Mouse (Mus musculus): ENCODE results near the gene Foxa1.

Gene Foxa1

GRCm38 (mm10) chr12:57541118-57541517, 5.6 kb downstream of the Foxa1 start:
- no peak for DNase-seq (ENCODE audit: low read depth, low spot score)

DNA sequence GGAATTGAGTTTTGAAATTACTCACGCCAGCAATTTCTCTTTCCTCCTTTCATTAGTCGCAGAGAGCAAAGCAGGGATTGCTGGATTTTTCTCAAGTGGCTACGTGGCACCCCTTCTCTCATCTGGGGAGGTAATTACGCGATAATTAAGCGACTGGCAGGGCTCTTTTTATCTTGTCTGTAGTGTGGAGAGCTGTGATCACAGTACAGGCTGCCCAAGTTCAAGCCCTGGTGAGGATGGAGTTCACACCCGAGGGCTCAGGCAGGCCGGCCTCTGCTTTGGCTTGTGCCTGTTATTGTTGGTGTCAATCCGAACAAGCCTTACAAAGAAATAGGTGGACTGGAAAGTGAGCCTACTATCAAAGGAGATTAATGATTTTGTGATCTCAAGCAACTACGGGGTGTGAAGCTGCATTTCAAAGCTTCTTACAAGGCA, 7.1 kb downstream of the Foxa1 start:
- no peak for DNase-seq (ENCODE audit: low read depth, low spot score)

DNA sequence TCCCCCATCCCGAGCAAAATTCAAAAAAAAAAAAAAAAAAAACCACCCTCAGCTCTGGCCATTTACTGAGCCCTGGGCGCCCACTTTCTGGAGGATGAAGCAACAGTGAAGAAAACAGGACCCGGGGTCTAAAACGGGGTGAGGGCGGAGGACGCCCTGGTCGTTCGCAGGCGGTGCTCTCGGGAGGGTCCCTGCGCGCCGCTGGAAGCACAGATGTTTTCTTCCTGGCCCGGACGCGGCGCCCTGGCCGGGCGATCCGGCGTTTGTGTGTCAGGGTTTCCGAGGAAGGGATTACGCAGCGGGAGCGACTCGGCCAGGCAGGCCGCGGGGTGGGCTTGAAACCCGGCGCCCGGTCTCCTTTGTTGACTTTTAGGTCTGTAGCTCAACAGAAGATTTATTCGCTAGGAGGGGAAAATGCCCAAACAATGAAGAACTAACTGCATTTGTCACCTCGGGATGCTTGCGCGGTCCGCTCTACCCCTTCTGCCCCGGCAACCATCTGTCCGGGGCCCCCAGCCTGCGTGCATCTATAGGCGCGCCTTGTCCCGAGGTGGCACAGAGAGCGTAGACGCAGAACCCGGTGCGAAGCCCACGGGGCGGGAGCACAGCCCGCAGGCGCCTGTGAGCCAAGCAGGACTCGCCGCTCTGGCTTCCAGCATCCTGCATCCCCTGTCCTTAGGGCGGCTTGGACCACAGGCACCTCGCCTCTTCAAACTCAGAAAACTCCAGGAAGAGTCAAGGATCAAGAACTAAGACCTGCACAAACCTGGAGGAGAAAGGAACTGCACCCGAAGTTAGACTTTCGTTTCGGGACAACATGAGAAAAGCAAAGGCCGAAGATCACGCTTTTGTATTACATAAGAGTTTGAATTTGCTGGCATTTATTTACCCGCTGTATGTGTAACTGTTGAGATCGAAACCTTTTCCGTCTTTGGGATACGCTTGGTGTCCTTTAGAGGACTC, 7.8 kb downstream of the Foxa1 start:
- DNase-seq (ENCODE audit: low read depth, low spot score), result no peak

DNA sequence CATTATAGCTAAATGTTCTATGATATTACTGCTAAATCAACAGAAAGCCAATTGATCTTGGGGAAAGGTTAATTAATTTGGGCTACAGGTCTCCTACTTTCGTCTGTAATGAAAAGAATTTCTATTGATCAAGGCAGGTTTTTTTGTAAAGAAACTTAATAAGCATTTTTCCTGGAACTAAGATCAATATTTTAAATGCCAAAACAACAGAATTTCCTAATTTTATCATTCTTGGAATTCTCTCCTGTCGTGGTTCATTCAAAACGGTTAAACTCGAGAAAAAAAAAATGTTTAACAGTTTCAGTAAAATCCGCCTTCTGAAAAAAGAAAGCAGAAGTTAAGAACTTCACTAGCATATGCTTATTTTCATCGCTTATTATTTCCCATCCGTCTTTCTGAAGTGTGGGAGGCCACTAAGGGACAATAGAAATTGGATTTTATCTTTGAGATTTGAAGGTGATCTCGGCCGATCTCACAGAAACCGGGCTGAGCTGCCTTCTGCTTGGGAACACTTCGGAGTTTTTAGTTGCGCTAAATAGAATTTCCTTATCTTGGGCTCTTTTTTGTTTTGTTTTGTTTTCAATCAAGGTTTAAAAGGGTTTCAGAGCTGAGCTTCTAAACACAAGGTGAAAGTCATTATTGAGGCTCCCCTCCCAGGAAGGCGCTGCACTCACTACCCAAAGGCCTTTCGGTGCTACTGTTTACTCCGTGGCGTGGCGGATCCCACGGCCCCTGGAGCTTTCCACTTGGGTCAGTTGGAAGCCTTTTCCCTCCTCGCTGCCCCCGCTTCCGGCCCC, 8.7 kb downstream of the Foxa1 start:
- no peak for DNase-seq (ENCODE audit: low read depth, low spot score)

GRCm38 (mm10) chr12:57536909-57537670, 9.6 kb downstream of the Foxa1 start:
- DNase-seq (ENCODE audit: low read depth, low spot score), result no peak

DNA sequence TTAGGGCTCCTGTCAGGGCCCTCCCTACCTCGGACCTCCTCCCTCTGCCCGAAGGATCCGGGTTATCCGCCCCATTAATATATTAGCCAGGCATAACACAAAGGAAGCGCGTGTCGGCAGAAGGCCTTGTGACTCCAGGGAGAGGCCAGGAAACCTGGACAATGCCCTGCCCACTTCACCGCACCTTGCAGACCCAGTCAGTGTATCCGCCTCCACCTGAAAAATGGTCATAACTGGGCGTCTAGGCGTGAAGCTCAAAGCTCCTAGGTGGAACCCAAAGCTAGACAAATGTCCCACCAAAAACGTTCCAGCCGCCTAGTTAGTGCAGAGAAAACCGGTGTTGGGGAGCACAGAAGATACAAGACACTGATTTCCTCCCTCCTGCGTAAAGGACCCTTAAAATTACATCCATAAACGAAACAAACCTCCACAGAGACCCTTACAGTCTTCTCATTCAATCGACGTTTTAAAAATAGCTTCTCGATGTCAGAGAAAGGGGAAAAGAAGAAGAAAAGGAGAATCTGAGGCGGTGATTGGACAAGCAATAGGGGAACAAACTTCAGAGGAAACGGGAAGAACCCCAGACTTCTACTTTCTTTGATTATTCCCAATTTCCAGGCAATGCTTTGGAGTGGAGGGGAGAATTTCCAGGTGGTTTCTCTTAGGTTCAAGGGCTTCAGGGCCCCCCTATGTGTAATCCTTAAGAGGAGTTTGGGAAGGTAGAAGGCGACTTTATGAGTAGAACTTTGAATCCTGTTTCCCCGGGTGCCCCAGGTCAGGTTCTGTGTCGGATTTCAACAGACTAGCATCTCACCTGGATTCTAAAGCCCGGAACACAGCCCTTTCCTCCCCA, 10.4 kb downstream of the Foxa1 start:
- no peak for DNase-seq (ENCODE audit: low read depth, low spot score)

DNA sequence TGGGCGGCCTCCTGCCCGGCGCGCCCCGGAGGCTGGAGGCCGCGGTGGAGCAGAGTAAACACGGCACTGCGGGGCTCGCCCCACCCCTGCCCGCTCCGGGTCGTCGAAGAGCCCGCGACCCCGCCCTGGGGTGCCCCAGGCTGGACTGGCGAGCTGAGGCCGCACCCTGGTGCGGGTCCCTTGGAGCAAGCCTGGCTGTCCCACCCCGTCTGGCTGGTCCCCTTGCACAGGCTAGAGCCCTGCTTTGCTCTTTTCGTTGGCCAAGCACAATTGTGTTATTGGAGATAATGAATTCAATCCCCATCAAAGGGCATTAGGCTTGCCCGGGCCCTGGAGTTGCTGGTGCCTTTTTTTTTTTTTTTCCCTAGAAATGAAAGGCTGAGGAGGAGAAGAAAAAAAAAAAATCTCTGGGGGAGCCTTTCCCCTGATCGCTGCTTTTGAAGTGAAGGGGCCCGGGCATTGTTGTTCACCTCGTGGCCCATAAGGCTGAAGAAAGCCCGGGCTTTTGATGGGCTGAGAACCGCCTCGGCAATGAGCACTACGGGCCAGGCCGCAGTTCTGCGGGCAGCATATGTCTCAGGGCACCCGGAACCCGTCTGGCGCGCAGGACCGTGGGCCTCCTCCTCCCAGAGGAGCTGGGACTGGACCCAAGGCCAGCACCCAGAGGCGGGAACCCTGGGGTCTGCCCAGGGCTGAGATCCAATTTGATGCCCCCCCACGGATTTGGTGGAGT, 11.7 kb downstream of the Foxa1 start:
- DNase-seq (ENCODE audit: low read depth, low spot score), result no peak

- DNase-seq (ENCODE audit: low read depth, low spot score), result no peak
Measured at GRCm38 (mm10) chr12:57534517-57534878, 12.2 kb downstream of the Foxa1 start.

DNA sequence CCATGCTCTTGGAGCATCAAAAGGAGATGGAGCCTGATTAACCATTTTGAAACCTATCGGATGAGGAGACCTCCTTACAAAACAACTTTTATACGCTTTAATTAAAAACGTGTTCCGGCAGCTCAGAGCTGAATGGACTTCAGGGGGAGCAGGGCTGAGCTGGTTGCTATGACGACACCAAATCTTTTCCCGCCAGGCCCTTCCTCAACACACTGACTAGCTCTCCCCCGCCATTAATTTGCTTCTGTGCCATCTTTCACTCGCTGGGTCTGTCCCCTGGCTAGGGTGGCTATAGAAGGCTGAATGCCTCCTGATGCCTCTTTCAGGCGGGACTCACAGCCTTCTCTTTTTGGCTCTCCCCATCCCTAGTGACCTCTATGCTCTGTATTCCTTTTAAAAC, 16.2 kb downstream of the Foxa1 start:
- no peak for DNase-seq (ENCODE audit: low read depth, low spot score)

- DNase-seq (ENCODE audit: low read depth, low spot score), result no peak
Measured at GRCm38 (mm10) chr12:57528335-57528734, 18.4 kb downstream of the Foxa1 start.

DNA sequence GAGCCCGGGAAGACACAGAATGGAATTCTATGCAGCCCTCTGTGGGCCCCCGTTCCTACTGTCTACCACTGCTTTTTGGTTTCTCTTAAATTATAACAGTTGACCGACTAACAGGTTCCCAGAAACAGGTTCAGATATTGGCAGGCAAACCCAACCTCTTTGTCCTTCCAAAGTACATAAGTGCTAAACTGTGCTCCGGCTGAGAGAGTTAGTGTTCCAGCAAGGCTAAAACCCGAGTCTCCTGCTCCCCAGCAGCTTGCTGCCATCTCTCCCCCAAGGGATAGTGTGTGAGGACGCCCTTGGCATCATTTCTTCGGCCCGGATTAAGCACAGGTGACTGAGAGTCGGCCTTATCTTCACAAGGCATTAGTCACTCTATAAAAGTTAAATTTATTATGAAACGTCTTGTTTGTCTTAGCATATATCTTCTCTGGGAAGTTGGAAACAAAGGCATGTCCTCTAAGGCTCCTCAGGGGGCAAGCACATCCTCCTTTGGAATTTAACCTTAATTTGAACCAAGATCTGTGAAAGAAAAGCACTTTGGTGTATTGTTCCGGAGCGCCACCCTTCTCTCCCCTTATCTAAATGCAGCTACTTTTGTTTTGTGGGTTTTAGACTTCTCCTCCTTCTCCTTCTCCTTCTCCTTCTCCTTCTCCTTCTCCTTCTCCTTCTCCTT, 30.9 kb downstream of the Foxa1 start:
- DNase-seq (ENCODE audit: low read depth, low spot score), result no peak

GRCm38 (mm10) chr12:57514552-57514951, 32.2 kb downstream of the Foxa1 start:
- DNase-seq (ENCODE audit: low read depth, low spot score), result no peak

DNA sequence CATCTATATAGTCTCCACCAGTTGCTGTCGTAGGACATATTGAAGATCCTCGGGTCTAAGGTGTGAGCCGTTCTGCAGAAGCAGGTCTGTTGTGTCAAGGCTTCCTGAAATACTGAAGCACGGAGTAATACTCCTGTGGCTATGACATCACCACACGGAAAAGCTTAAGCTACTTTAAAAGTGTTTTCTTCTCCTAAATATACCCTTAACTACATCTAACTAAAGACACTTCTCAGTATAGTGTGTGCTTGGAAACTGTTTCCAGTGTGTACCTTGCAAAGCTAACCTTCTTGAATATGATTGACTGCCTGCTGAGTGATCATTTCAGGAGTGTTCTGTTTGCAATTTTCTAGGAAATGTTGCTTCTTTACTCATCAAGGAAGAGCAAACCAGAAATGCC, 35.2 kb downstream of the Foxa1 start:
- no peak for DNase-seq (ENCODE audit: low read depth, low spot score)

- no peak for DNase-seq (ENCODE audit: low read depth, low spot score)
Measured at GRCm38 (mm10) chr12:57511127-57511526, 35.6 kb downstream of the Foxa1 start.

GRCm38 (mm10) chr12:57509726-57510125, 37.0 kb downstream of the Foxa1 start:
- no peak for DNase-seq (ENCODE audit: low read depth, low spot score)

DNA sequence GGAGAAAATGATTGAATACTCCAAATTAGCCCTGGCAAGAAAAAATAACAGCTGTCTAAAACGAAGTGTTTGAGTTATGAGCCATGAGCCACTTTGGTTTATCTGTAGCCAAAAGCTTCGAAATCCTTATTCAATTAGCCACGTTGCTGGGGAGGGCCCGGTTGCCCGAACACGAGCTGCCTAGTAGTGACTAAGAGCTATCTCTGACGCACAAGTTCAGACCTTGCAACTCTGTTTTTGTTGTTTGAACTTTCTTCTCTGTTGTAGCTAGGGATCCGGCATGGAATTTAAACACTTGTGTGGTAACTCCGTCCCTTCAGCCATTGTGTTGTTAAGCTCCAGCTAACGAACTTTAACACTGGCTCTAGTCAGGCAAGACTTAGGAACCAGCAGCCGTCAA, 37.8 kb downstream of the Foxa1 start:
- DNase-seq (ENCODE audit: low read depth, low spot score), result no peak

DNA sequence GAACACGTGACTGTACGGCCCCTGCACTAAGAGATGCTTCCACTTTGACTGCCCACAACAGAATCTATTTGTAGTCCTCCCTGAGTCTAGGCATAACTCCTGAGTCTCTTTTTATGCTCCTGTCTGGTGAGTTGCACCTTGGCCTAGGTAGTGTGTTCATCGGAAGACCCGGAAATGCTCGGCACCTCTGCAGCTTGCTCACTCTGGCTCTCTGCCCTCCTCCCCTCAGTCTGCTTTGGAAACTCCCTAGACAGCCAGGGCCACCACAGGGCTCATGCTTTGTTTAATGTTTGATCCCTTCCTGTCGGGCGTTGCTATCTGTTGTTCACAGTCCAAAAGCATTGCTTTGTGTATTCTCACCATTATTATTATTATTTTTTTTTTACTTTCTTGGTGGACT, 41.4 kb downstream of the Foxa1 start:
- no peak for DNase-seq (ENCODE audit: low read depth, low spot score)

GRCm38 (mm10) chr12:57500246-57500645, 46.5 kb downstream of the Foxa1 start:
- DNase-seq (ENCODE audit: low read depth, low spot score), result no peak

- DNase-seq (ENCODE audit: low read depth, low spot score), result peak; percentile 30
Measured at GRCm38 (mm10) chr12:57496347-57497119, 50.2 kb downstream of the Foxa1 start.

Data from forelimb bud, embryonic 11.5 days (tissue).